Mouse (Mus musculus): ENCODE results near the gene Abhd5. TPM values are rescaled to one million over a fixed set of nuclear protein-coding genes. Genes with fewer than 3 reads are reported as not detected.
"Not testable (repeated sequence)": the region's sequence is repeated elsewhere in the genome, so short reads cannot be mapped to it uniquely, and the experiment has no call there.

Abhd5 gene
- 25.9 and 27.4 TPM in 2 replicates for polyA plus RNA-seq (2015; fragmentation: Nextera tagmentation; extraction: Ambion mirVana)

- Histone ChIP-seq H3K4me1 (ENCODE audit: control insufficient read depth, insufficient read depth, low read length) (no peaks in the 10 kb centered on the region), H3K4me2 (ENCODE audit: low read length) (peak within 1 kb of the TSS; percentile 69), H3K27me3 (ENCODE audit: control insufficient read depth, insufficient read depth, low read depth, low read length) (no peaks in the 10 kb centered on the region), H3K36me3 (ENCODE audit: control insufficient read depth, insufficient read depth, low read length) (no peaks in the 10 kb centered on the region), H3K27ac (ENCODE audit: low read length) (peak within 1 kb of the TSS; percentile 70), H3K9me3 (replicated peaks; ENCODE audit: control insufficient read depth, low read length, poor library complexity, severe bottlenecking) (no peaks in the 10 kb centered on the region), H3K9ac (ENCODE audit: low read depth, low read length) (peak within 1 kb of the TSS; percentile 75), H3K4me3 (ENCODE audit: low read depth, low read length) (peak within 1 kb of the TSS; percentile 63)
- WGBS: under 1% methylated on average over 78 of the region's 84 CpGs
- ATAC-seq: peak; percentile 98
Observed at GRCm38 (mm10) chr9:122351303-122352024, at the start of gene Abhd5. Abhd5 (plus strand) TSS chr9:122351608.

DNA sequence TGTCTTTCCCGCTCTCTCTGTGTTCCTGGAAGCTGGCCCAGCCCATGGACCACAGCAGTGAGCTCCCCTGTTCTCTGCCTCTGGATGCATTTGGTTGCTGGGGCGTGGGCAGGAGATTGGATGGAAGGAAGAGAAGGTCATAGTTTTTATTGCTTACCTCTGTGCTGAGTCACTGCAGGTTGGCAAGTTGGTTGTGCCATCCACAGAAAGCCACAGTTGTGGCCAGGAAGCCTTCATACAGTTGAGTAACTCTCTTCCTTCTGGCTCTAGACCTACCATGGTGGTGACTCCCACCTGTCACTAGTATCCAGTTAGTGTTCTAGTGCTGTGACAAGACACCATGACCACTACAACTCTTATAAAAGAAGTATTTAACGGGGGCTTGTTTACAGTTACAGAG lies 46.1 kb upstream of the Abhd5 start:
- 88% methylated on average over 3 of the region's 3 CpGs for WGBS

GRCm38 (mm10) chr9:122309013-122309980 lies 42.1 kb upstream of the Abhd5 start:
- peaks cover 9% of the 10 kb centered on the region for H3K4me1 ChIP-seq (ENCODE audit: control insufficient read depth, insufficient read depth, low read length)
- no peak overlapping the region for H3K4me3 ChIP-seq (ENCODE audit: low read depth, low read length)
- H3K27me3 ChIP-seq (ENCODE audit: control insufficient read depth, insufficient read depth, low read depth, low read length): no peaks in the 10 kb centered on the region
- ATAC-seq: no peak
- H3K9me3 ChIP-seq (replicated peaks; ENCODE audit: control insufficient read depth, low read length, poor library complexity, severe bottlenecking): no peaks in the 10 kb centered on the region
- H3K9ac ChIP-seq (ENCODE audit: low read depth, low read length): no peak overlapping the region
- H3K4me2 ChIP-seq (ENCODE audit: low read length): no peak overlapping the region
- 80% methylated on average over 14 of the region's 14 CpGs for WGBS
- H3K36me3 ChIP-seq (ENCODE audit: control insufficient read depth, insufficient read depth, low read length): no peaks in the 10 kb centered on the region
- no peak overlapping the region for H3K27ac ChIP-seq (ENCODE audit: low read length)

More for the DNA sequence above, 46.1 kb upstream of the Abhd5 start:
- Histone ChIP-seq H3K4me1 (ENCODE audit: control insufficient read depth, insufficient read depth, low read length) (peaks cover 3% of the 10 kb centered on the region), H3K4me3 (ENCODE audit: low read depth, low read length) (no peak overlapping the region), H3K9ac (ENCODE audit: low read depth, low read length) (no peak overlapping the region), H3K27ac (ENCODE audit: low read length) (no peak overlapping the region), H3K9me3 (replicated peaks; ENCODE audit: control insufficient read depth, low read length, poor library complexity, severe bottlenecking) (no peaks in the 10 kb centered on the region), H3K27me3 (ENCODE audit: control insufficient read depth, insufficient read depth, low read depth, low read length) (no peaks in the 10 kb centered on the region), H3K4me2 (ENCODE audit: low read length) (no peak overlapping the region), H3K36me3 (ENCODE audit: control insufficient read depth, insufficient read depth, low read length) (no peaks in the 10 kb centered on the region)
- ATAC-seq: no peak

DNA sequence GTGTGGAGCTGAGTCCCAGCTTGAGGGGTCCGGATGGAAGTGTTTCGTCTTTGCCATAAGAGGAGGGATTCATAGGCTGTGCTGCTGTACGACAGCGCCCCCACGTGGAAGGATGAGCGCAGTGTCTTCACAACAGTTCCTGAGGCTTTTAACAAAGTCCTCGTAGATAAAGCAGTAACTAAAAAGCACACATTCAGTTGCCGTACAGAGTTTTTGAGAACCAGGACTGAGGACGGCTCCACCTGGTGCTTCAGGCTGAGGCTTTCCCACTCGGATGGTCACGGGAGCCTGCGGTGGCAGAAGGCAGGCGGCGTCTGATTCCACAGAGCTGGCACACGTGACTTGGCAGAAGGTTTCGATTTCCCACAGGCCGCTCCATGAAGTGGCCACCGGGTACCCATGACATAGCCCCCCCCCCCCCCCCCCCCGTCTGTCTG lies 40.8 kb upstream of the Abhd5 start:
- ATAC-seq: peak; percentile 85
- Histone ChIP-seq H3K36me3 (ENCODE audit: control insufficient read depth, insufficient read depth, low read length) (no peaks in the 10 kb centered on the region), H3K27me3 (ENCODE audit: control insufficient read depth, insufficient read depth, low read depth, low read length) (no peaks in the 10 kb centered on the region), H3K27ac (ENCODE audit: low read length) (peak overlapping the region; percentile 54; the same call in 1 of the 2 replicates), H3K9ac (ENCODE audit: low read depth, low read length) (peak overlapping the region; percentile 64), H3K4me2 (ENCODE audit: low read length) (peak overlapping the region; percentile 65), H3K4me1 (ENCODE audit: control insufficient read depth, insufficient read depth, low read length) (peaks cover 9% of the 10 kb centered on the region), H3K9me3 (replicated peaks; ENCODE audit: control insufficient read depth, low read length, poor library complexity, severe bottlenecking) (no peaks in the 10 kb centered on the region), H3K4me3 (ENCODE audit: low read depth, low read length) (peak overlapping the region; percentile 37)
- WGBS: 6% methylated on average over 18 of the region's 19 CpGs

GRCm38 (mm10) chr9:122311051-122311760 lies 40.2 kb upstream of the Abhd5 start:
- peak; percentile 21; the same call in 1 of the 2 replicates for ATAC-seq
- Histone ChIP-seq H3K36me3 (ENCODE audit: control insufficient read depth, insufficient read depth, low read length) (no peaks in the 10 kb centered on the region), H3K4me1 (ENCODE audit: control insufficient read depth, insufficient read depth, low read length) (peaks cover 9% of the 10 kb centered on the region), H3K9ac (ENCODE audit: low read depth, low read length) (peak overlapping the region; percentile 64; the same call in 1 of the 2 replicates), H3K4me2 (ENCODE audit: low read length) (peak overlapping the region; percentile 65), H3K27ac (ENCODE audit: low read length) (peak overlapping the region; percentile 63), H3K4me3 (ENCODE audit: low read depth, low read length) (peak overlapping the region; percentile 37), H3K9me3 (replicated peaks; ENCODE audit: control insufficient read depth, low read length, poor library complexity, severe bottlenecking) (no peaks in the 10 kb centered on the region), H3K27me3 (ENCODE audit: control insufficient read depth, insufficient read depth, low read depth, low read length) (no peaks in the 10 kb centered on the region)
- 76% methylated on average over 7 of the region's 7 CpGs for WGBS

GRCm38 (mm10) chr9:122312296-122312990 lies 39.0 kb upstream of the Abhd5 start:
- H3K27ac ChIP-seq (ENCODE audit: low read length): no peak overlapping the region
- H3K36me3 ChIP-seq (ENCODE audit: control insufficient read depth, insufficient read depth, low read length): no peaks in the 10 kb centered on the region
- no peak overlapping the region for H3K9ac ChIP-seq (ENCODE audit: low read depth, low read length)
- 89% methylated on average over 7 of the region's 7 CpGs for WGBS
- no peak overlapping the region for H3K4me2 ChIP-seq (ENCODE audit: low read length)
- peaks cover 9% of the 10 kb centered on the region for H3K4me1 ChIP-seq (ENCODE audit: control insufficient read depth, insufficient read depth, low read length)
- no peak overlapping the region for H3K4me3 ChIP-seq (ENCODE audit: low read depth, low read length)
- H3K27me3 ChIP-seq (ENCODE audit: control insufficient read depth, insufficient read depth, low read depth, low read length): no peaks in the 10 kb centered on the region
- ATAC-seq: no peak
- H3K9me3 ChIP-seq (replicated peaks; ENCODE audit: control insufficient read depth, low read length, poor library complexity, severe bottlenecking): no peaks in the 10 kb centered on the region

- WGBS: 94% methylated on average over 1 of the region's 1 CpGs
- not testable (repeated sequence) for H3K4me3 ChIP-seq (ENCODE audit: low read depth, low read length); H3K4me2 ChIP-seq (ENCODE audit: low read length); H3K9ac ChIP-seq (ENCODE audit: low read depth, low read length); H3K4me1 ChIP-seq (ENCODE audit: control insufficient read depth, insufficient read depth, low read length); H3K27me3 ChIP-seq (ENCODE audit: control insufficient read depth, insufficient read depth, low read depth, low read length); ATAC-seq; H3K27ac ChIP-seq (ENCODE audit: low read length); H3K36me3 ChIP-seq (ENCODE audit: control insufficient read depth, insufficient read depth, low read length); H3K9me3 ChIP-seq (replicated peaks; ENCODE audit: control insufficient read depth, low read length, poor library complexity, severe bottlenecking)
Observed at GRCm38 (mm10) chr9:122313128-122313527, 38.3 kb upstream of the Abhd5 start.

DNA sequence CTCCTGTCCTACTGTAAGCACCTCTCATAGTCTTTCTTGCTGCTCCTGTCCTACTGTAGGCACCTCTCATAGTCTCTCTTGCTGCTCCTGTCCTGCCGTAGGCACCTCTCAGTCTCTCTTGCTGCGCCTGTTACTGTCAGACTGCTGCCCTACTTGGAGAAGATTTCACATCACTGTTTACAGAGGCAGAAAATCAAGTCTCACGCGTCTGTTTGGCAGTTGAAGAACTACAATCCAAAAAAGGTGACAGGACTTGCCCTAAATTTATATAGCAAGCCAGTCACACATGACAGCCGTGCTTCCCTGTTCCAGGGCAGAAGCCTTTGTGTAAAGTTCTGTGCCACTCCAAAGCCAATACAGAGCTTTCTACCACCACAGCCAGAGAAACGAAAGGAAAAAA lies 37.0 kb upstream of the Abhd5 start:
- 92% methylated on average over 6 of the region's 6 CpGs for WGBS
- H3K9me3 ChIP-seq (replicated peaks; ENCODE audit: control insufficient read depth, low read length, poor library complexity, severe bottlenecking): no peaks in the 10 kb centered on the region
- H3K4me3 ChIP-seq (ENCODE audit: low read depth, low read length): no peak overlapping the region
- H3K27me3 ChIP-seq (ENCODE audit: control insufficient read depth, insufficient read depth, low read depth, low read length): no peaks in the 10 kb centered on the region
- peaks cover 9% of the 10 kb centered on the region for H3K4me1 ChIP-seq (ENCODE audit: control insufficient read depth, insufficient read depth, low read length)
- H3K9ac ChIP-seq (ENCODE audit: low read depth, low read length): no peak overlapping the region
- no peaks in the 10 kb centered on the region for H3K36me3 ChIP-seq (ENCODE audit: control insufficient read depth, insufficient read depth, low read length)
- no peak for ATAC-seq
- no peak overlapping the region for H3K27ac ChIP-seq (ENCODE audit: low read length)
- no peak overlapping the region for H3K4me2 ChIP-seq (ENCODE audit: low read length)
